In genomic region chr9:36900464-36900863, GRCm38 (mm10) we compare ENCODE assay signal across 22 mouse cellular contexts.
"Had no signal": no experiment of that assay in that cellular context is flagged by ENCODE, and none has a peak within 500 bp of the region (broad histone marks: within the 10 kb centered on the region; RNA-seq: fewer than 3 reads in every experiment).

No protein-coding gene starts in this region.

- DNase-seq: gastrocnemius, adult 2 months; gastrocnemius, postnatal 10 days; gastrocnemius, postnatal 25 days; heart, adult 18-20 months; heart, postnatal 10 days; heart, postnatal 4 days; kidney, adult 18-20 months; kidney, adult 8-10 months; kidney, postnatal 10 days; kidney, postnatal 25 days; kidney, postnatal 4 days; liver; liver, embryonic 13.5 days had no signal

- H3K4me3 ChIP-seq: gastrocnemius, adult 2 months; heart, embryonic 10.5 days; heart, embryonic 12.5 days; hindbrain, embryonic 10.5 days; hindbrain, embryonic 12.5 days; intestine, embryonic 15.5 days; layer of hippocampus, adult 2 months; limb, embryonic 10.5 days; limb, embryonic 12.5 days; liver, embryonic 13.5 days had no signal

- H3K27ac ChIP-seq: heart, embryonic 10.5 days; hindbrain, embryonic 10.5 days; hindbrain, embryonic 12.5 days; hindbrain, embryonic 14.5 days; intestine, embryonic 15.5 days; layer of hippocampus, adult 2 months; limb, embryonic 10.5 days; limb, embryonic 12.5 days; liver, embryonic 13.5 days had no signal

- H3K4me1 ChIP-seq: heart, embryonic 12.5 days; hindbrain, embryonic 10.5 days; hindbrain, embryonic 12.5 days; intestine, embryonic 15.5 days; limb, embryonic 10.5 days; limb, embryonic 12.5 days; liver, embryonic 13.5 days had no signal
